Mouse (Mus musculus) kidney, embryonic 15.5 days (tissue): Measurements from ENCODE around the gene Gemin7. TPM values are rescaled to one million over a fixed set of nuclear protein-coding genes. Genes with fewer than 3 reads are reported as not detected.
A peak's percentile ranks its signal among the peaks of the same experiment; 100 is the strongest.

ENCODE experiments used
- ATAC-seq: fragments of 200-750 bp; cut with Nextera tagmentation; replicated peaks from 2 replicates; pipeline ENCODE4 v1.8.0; 2017; ENCODE audit warnings: moderate TSS enrichment; ENCODE audit not compliant: low FRiP score
- H3K27ac ChIP-seq: fragments of 300-500 bp; sonication (generic); 2 replicates; pipeline ENCODE4 v1.5.1; 2015; ENCODE audit warnings: mild to moderate bottlenecking, inconsistent platforms
- H3K27me3 ChIP-seq: fragments of 300-500 bp; sonication (generic); 2 replicates; pipeline ENCODE4 v1.6.1; 2015; ENCODE audit warnings: inconsistent platforms
- H3K36me3 ChIP-seq: fragments of 300-500 bp; sonication (generic); 2 replicates; pipeline ENCODE4 v1.6.1; 2015; ENCODE audit warnings: inconsistent platforms
- H3K4me1 ChIP-seq: fragments of 300-500 bp; sonication (generic); 2 replicates; pipeline ENCODE4 v1.6.1; 2015; ENCODE audit warnings: inconsistent platforms
- H3K4me2 ChIP-seq: fragments of 300-500 bp; sonication (generic); 2 replicates; pipeline ENCODE4 v1.6.1; 2015; ENCODE audit warnings: moderate library complexity, mild to moderate bottlenecking, inconsistent platforms
- H3K4me3 ChIP-seq: fragments of 300-500 bp; sonication (generic); replicated peaks from 2 replicates; pipeline ENCODE4 v1.5.1; 2015; ENCODE audit warnings: mild to moderate bottlenecking, inconsistent platforms
- H3K9ac ChIP-seq: fragments of 300-500 bp; sonication (generic); 2 replicates; pipeline ENCODE4 v1.6.1; 2015; ENCODE audit warnings: mild to moderate bottlenecking, inconsistent platforms
- H3K9me3 ChIP-seq: fragments of 300-500 bp; sonication (generic); replicated peaks from 2 replicates; pipeline ENCODE4 v1.6.1; 2016; ENCODE audit warnings: inconsistent platforms
- WGBS: fragments of 180-500 bp; shearing (Covaris S2); methylation state at CpG from one replicate; pipeline ENCODE4 v1.1.7; 2015; ENCODE audit warnings: mixed read lengths; 5-methylcytosine and 5-hydroxymethylcytosine counted together
- polyA plus RNA-seq: library from polyadenylated mRNA; unstranded; fragments of >200 nt; fragmentation: Nextera tagmentation; extraction: Ambion mirVana; gene quantifications from 2 replicates; pipeline ENCODE4 v1.2.1, GENCODE M21; 2015

Gemin7 gene
- polyA plus RNA-seq, 1 experiment from 2014 or later: 161 TPM

DNA sequence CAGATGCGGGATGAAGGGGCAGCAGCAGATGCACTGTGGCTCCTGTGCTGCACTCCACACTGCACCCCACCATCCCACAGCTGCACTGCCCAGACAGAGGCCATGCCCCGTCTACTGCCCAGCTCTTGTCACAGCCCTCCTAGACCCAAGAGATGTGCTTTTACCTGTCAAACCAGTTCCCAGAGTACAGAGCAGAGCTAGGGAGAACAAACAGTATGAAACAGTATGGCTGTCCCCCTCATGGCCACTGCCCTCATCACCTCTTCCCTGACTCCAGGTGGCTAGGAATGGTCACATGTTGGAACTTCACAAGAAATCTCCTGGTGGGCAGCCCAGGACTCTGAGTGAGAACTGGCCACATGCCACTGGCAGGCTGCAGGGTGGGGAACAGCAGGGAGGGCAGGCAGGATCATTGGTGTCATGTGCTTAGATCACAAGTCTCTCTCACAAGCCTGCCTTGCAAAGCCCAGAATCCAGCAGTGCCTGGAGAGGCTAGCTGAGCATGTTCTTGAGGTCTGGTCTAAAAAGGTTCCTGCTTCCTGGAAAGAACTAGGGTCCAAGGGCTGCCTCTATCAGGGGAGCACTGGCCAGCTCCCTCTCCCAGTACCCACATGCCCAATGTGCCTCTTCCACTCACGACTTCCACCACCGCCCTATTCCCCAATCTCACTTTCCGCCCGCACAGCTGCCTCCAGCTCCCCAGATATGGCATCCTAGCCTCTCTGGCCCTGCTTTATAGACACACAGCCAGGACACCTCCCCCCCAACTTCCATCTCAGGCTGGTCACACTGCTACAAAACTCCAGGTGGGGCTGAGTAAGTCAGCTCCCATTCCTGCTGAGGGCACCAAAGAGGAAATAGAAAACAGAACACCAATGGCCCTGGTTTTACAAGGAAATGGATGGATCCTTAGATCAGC lies 19.2 kb downstream of the Gemin7 start:
- no peak overlapping the region for H3K9ac ChIP-seq
- no peak overlapping the region for H3K27ac ChIP-seq
- 92% methylated on average over 6 of the region's 6 CpGs for WGBS
- no peaks in the 10 kb centered on the region for H3K9me3 ChIP-seq
- H3K27me3 ChIP-seq: no peaks in the 10 kb centered on the region
- H3K4me3 ChIP-seq: no peak overlapping the region
- peaks cover 34% of the 10 kb centered on the region for H3K36me3 ChIP-seq
- no peak overlapping the region for H3K4me2 ChIP-seq
- ATAC-seq: no peak
- peaks cover 42% of the 10 kb centered on the region for H3K4me1 ChIP-seq

DNA sequence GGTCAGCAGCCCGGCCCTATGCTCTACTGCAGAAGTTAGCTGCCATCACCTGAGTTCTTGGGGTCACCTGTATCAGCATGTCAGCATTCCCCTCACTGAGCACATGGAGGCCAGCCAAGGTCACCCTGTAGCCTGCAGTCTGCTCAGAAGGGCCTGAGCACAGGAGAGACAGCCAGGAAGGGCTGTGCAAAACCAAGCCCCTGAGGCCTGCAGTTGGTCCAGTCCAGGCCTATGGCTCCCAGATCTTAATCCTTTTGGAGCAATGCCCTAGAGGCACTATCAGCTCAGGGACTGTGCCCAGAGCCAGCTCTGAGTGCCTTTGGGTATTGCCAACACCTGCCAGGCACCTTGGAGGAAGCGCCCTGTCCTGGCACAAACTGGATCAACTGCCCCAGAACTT lies 20.3 kb downstream of the Gemin7 start:
- H3K4me2 ChIP-seq: no peak overlapping the region
- ATAC-seq: no peak
- H3K4me3 ChIP-seq: no peak overlapping the region
- no peaks in the 10 kb centered on the region for H3K9me3 ChIP-seq
- 91% methylated on average over 2 of the region's 2 CpGs for WGBS
- no peak overlapping the region for H3K27ac ChIP-seq
- H3K27me3 ChIP-seq: no peaks in the 10 kb centered on the region
- H3K9ac ChIP-seq: no peak overlapping the region
- peaks cover 44% of the 10 kb centered on the region for H3K36me3 ChIP-seq
- H3K4me1 ChIP-seq: peaks cover 39% of the 10 kb centered on the region

DNA sequence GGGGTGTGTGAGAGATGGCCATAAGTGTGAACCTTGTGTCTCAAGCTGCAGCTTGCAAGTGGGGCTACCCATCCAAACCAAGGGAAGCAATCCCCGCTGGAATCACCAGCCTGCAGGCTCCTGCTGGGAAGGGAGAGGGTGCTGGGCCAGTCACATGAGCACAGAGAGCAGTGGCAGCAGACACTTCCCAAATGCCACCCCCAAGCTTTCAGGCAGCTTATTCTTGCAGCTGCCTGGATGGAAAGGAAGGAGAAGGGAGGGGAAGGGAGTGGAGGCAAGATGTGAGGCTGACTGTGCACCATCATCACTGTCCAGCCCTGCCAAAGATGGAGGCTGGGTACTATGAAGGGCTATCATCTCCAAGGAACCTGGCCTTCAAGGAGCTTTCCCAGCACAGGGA lies 23.2 kb downstream of the Gemin7 start:
- no peak for ATAC-seq
- Histone ChIP-seq H3K4me2 (no peak overlapping the region), H3K9me3 (no peaks in the 10 kb centered on the region), H3K27me3 (no peaks in the 10 kb centered on the region), H3K4me3 (no peak overlapping the region), H3K27ac (no peak overlapping the region), H3K9ac (no peak overlapping the region), H3K36me3 (peaks cover 49% of the 10 kb centered on the region), H3K4me1 (peaks cover 23% of the 10 kb centered on the region)
- WGBS: 79% methylated on average over 1 of the region's 1 CpGs

DNA sequence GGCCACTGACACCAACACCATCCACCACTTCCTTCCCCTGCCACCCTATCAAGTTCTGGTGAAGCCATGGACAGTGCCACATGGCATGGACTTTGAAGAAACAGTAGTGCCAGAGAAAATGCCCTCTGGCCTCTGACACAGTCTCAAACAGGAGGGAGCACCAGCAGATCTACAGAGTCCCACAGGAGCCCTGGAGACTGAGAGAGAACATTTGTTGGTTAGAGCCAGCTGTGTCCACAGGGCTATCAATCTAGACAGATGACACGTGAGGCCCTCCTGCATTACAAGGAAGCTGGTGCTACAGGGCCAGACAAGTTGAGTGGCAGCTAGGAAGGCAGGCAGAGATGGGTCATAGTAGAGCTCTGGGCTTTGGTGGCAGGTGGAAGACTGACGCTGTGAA lies 25.0 kb downstream of the Gemin7 start:
- H3K4me1 ChIP-seq: peaks cover 10% of the 10 kb centered on the region; the same call in 1 of the 2 replicates
- no peak overlapping the region for H3K4me3 ChIP-seq
- ATAC-seq: no peak
- H3K9me3 ChIP-seq: no peaks in the 10 kb centered on the region
- 47% methylated on average over 2 of the region's 2 CpGs for WGBS
- H3K9ac ChIP-seq: no peak overlapping the region
- H3K4me2 ChIP-seq: no peak overlapping the region
- H3K27me3 ChIP-seq: no peaks in the 10 kb centered on the region
- H3K27ac ChIP-seq: no peak overlapping the region
- peaks cover 40% of the 10 kb centered on the region for H3K36me3 ChIP-seq

DNA sequence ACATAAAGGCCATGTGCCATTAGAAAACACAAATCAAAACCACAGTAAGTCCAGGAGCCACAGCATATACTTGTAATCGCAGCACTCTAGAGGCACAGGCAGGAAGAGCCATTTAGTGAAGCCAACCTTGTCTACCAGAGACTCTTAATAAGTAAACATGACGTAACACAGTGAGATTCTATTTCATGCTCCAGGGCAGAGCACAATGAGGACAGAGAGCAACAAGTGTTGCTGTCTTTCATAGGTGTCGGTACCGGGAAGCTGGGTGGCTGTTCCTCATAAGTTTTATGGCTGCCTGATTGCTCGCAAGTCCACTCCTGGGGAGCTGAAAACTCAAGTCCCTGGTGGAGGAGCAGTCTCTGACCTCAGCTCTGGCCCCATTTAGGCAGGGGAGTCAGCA lies 25.8 kb downstream of the Gemin7 start:
- 62% methylated on average over 5 of the region's 5 CpGs for WGBS
- Histone ChIP-seq H3K4me1 (peaks cover 11% of the 10 kb centered on the region), H3K9ac (no peak overlapping the region), H3K4me3 (no peak overlapping the region), H3K27ac (no peak overlapping the region), H3K27me3 (no peaks in the 10 kb centered on the region), H3K9me3 (no peaks in the 10 kb centered on the region), H3K4me2 (no peak overlapping the region), H3K36me3 (peaks cover 39% of the 10 kb centered on the region)
- no peak for ATAC-seq

DNA sequence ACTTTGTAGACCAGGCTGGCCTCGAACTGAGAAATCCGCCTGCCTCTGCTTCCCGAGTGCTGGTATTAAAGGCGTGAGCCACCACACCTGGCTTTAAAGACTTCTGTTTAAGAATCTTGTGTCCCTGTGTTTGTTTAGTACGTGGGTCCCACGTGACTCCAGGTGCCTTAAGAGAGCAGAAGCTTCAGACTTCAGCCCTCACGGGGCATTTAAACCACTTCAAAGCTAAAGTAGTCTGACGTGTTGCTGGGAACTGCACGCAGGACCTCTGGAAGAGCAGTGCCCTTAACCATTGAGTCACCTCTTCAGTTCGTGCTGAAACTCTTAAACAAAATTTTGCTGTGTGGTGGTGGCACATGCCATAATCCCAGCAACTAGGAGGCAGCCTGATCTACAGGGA lies 28.0 kb downstream of the Gemin7 start:
- no peak overlapping the region for H3K27ac ChIP-seq
- no peaks in the 10 kb centered on the region for H3K27me3 ChIP-seq
- H3K4me2 ChIP-seq: no peak overlapping the region
- peaks cover 26% of the 10 kb centered on the region for H3K36me3 ChIP-seq
- H3K9me3 ChIP-seq: no peaks in the 10 kb centered on the region
- ATAC-seq: no peak
- no peak overlapping the region for H3K4me3 ChIP-seq
- WGBS: 86% methylated on average over 10 of the region's 10 CpGs
- no peak overlapping the region for H3K9ac ChIP-seq
- H3K4me1 ChIP-seq: peaks cover 29% of the 10 kb centered on the region

DNA sequence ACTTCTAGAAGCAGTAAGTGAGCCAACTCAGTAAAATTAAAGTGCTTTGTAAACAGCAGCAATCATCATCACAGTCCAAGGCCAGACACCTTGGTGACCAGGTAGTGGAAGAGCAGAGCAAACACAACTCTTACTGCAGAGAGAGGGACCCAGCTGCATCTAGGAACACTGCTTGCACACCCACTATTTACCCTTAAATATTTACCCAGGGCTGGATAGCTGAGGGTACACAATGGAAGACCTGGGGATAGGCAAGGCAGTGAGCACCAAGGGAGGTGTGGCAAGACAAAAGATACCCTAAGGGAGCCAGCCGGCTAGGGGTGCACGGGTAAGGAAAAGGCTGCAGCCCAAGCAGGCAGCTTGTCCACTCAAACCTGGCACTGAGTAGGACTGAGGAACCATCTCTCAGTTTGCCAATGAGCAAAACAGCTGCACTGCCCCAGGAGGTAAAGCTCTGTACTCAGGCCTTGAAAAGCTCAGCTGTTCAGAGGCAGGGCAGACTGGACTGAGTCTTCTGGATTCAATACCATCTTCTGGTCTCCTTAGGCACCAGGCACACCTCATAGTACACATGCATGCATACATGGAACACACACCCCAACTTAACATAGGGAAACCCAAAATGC lies 29.9 kb downstream of the Gemin7 start:
- WGBS: 84% methylated on average over 2 of the region's 2 CpGs
- no peak overlapping the region for H3K9ac ChIP-seq
- ATAC-seq: no peak
- no peak overlapping the region for H3K4me2 ChIP-seq
- H3K27me3 ChIP-seq: no peaks in the 10 kb centered on the region
- no peak overlapping the region for H3K4me3 ChIP-seq
- no peak overlapping the region for H3K27ac ChIP-seq
- peaks cover 36% of the 10 kb centered on the region for H3K4me1 ChIP-seq
- no peaks in the 10 kb centered on the region for H3K9me3 ChIP-seq
- peaks cover 8% of the 10 kb centered on the region; the same call in 1 of the 2 replicates for H3K36me3 ChIP-seq

DNA sequence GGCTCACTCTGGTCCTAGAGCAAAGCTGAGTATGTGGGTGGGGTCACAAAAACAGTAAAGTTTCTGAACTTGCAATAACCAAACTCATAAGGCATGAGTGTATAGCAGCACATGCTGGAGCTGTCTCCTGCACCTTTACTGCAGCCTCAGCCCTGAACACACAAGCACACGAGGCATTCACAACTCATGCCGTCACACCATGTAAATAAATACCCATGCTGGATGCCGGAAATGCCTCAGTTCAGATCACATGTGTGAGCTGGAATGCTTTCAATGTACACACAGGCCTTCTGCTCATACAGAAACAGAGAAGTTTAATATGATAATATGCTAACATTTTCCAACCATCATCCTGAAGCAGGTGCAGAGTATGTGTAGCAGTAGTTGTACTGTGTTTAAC lies 31.4 kb downstream of the Gemin7 start:
- no peaks in the 10 kb centered on the region for H3K9me3 ChIP-seq
- no peak overlapping the region for H3K4me2 ChIP-seq
- H3K27ac ChIP-seq: no peak overlapping the region
- peaks cover 44% of the 10 kb centered on the region for H3K4me1 ChIP-seq
- no peak for ATAC-seq
- no peak overlapping the region for H3K9ac ChIP-seq
- H3K4me3 ChIP-seq: no peak overlapping the region
- no peaks in the 10 kb centered on the region for H3K36me3 ChIP-seq
- WGBS: 42% methylated on average over 3 of the region's 3 CpGs
- no peaks in the 10 kb centered on the region for H3K27me3 ChIP-seq

DNA sequence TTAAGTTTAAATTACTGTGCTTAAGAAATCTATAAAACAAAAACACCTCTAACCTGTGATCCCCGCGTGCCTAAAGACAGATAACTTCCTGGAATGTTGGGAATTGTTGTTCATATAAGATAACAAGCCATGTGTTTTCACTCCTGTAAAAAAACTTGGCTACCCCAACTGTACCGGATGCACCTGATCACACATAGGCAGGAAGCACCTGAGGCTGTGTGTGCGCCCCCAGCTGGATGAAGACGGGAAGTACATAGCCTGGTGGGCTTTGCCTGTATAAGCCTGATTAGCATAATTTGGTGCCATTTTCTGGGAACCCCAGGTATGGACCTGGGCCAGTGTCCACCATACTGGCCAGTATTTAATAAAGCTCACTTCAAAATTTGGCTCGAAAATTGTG lies 33.8 kb downstream of the Gemin7 start:
- Histone ChIP-seq H3K27me3 (no peaks in the 10 kb centered on the region), H3K27ac (no peak overlapping the region), H3K4me1 (peaks cover 49% of the 10 kb centered on the region), H3K9ac (no peak overlapping the region), H3K9me3 (no peaks in the 10 kb centered on the region), H3K4me3 (no peak overlapping the region), H3K36me3 (no peaks in the 10 kb centered on the region), H3K4me2 (no peak overlapping the region)
- 53% methylated on average over 6 of the region's 6 CpGs for WGBS
- ATAC-seq: no peak

DNA sequence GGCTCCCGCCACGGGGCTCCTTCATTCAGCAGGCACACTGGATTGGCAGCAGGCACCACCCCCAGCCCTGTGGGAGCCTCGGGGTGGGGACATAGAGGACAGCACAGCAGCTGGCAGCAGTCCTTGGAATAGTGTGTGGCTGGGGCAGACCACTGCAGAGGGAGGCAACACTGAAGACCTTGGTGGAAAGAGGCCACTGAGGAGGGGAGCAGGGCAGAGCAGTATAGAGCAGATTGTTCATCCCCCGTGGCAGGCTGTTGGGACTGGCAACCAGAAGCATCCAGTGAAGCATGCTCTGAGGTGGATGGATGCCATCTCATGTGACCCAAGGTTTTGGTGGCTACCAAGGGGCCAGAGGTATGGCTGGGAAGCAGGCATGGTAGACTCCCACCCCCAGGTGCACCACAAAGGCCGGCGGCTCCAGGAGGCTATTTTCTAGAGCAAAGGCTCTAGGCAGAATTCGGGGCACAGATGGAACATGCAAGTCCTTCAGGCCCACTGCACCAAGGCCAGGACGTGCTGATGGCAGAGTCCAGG lies 35.2 kb downstream of the Gemin7 start:
- Histone ChIP-seq H3K36me3 (no peaks in the 10 kb centered on the region), H3K4me1 (peaks cover 49% of the 10 kb centered on the region), H3K27me3 (no peaks in the 10 kb centered on the region), H3K9me3 (no peaks in the 10 kb centered on the region), H3K4me2 (no peak overlapping the region), H3K4me3 (no peak overlapping the region), H3K27ac (peak overlapping the region; percentile 37; the same call in 1 of the 2 replicates), H3K9ac (no peak overlapping the region)
- ATAC-seq: 0 out of 2 replicates have a peak, but pooled peaks have one; percentile 27
- WGBS: 58% methylated on average over 8 of the region's 8 CpGs

DNA sequence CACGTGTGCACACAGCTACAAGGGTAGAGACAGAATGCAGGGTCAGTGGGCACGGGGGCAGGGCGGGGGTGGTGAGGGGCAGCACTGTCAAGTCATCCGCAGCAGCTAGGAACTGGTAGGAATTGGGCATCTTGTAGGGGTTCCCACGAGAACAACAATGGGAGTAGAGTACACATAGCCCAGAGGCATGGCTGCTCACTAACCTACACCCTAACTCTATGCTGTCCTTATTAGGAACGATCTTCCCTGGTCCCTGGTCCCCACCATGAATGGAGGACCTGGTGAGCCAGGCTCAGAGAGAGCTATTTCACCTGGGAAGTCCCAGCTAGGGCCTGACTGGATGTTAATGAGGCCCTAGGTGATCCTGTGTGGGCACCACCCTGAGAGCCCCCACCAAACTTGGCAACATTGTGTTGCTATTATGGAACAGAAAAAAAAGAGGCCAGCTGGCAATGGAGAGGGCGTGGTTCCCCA lies 35.7 kb downstream of the Gemin7 start:
- no peaks in the 10 kb centered on the region for H3K9me3 ChIP-seq
- H3K4me3 ChIP-seq: no peak overlapping the region
- H3K36me3 ChIP-seq: no peaks in the 10 kb centered on the region
- no peak overlapping the region for H3K4me2 ChIP-seq
- peak overlapping the region; percentile 37; the same call in 1 of the 2 replicates for H3K27ac ChIP-seq
- peaks cover 48% of the 10 kb centered on the region for H3K4me1 ChIP-seq
- no peak overlapping the region for H3K9ac ChIP-seq
- no peaks in the 10 kb centered on the region for H3K27me3 ChIP-seq
- 0 out of 2 replicates have a peak, but pooled peaks have one; percentile 1 for ATAC-seq
- 76% methylated on average over 7 of the region's 7 CpGs for WGBS
